Mouse (Mus musculus): ENCODE results near the gene 2010300C02Rik. TPM values are rescaled to one million over a fixed set of nuclear protein-coding genes. Genes with fewer than 3 reads are reported as not detected.

The 2010300C02Rik gene
- polyA plus RNA-seq, 1 experiment from 2014 or later: 3.9 TPM

DNA sequence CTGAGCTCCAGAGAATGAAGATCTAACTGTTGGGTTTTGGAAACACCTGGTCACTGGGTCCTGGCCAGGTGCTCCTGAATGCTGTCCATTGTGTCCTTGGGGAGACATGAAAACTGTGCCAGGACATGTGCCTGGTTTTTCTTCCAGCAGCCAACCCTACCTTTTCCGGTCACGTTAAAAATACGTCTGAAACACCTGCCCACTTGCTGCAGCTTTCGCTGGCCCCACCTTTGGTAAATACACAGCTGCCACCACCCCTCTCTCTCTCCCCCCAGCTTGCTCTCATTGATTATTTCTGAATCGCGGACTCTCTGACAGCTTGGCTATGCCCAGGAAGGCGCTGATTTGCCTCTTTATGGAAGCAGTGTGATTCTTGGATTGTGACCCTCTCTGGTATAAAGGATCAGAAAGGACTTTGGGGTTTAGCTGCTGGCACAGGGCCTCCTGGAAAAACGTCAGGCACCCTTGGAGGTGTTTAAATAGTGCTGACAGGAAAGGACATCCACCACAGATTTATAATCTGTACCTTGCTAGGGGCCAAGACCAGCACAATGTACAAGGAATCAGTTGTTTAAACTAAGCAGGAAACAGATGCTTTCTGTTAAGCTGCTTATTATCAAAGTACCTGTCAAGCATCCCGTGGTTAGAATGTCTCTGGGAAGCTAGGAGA is 136.0 kb downstream of the 2010300C02Rik start:
- H3K27me3 ChIP-seq: no peaks in the 10 kb centered on the region
- no peak overlapping the region for H3K4me3 ChIP-seq
- H3K4me1 ChIP-seq: peaks cover 10% of the 10 kb centered on the region; the same call in 1 of the 2 replicates
- H3K27ac ChIP-seq: 0 out of 2 replicates have a peak overlapping the region, but pooled peaks have one; percentile 27
- H3K9ac ChIP-seq: no peak overlapping the region
- H3K4me2 ChIP-seq: no peak overlapping the region
- no peaks in the 10 kb centered on the region for H3K36me3 ChIP-seq
- WGBS: 43% methylated on average over 9 of the region's 9 CpGs
- 0 out of 2 replicates have a peak, but pooled peaks have one; percentile 10 for ATAC-seq (ENCODE audit: insufficient number of reproducible peaks, low FRiP score, low TSS enrichment, low read depth)
- no peaks in the 10 kb centered on the region for H3K9me3 ChIP-seq

DNA sequence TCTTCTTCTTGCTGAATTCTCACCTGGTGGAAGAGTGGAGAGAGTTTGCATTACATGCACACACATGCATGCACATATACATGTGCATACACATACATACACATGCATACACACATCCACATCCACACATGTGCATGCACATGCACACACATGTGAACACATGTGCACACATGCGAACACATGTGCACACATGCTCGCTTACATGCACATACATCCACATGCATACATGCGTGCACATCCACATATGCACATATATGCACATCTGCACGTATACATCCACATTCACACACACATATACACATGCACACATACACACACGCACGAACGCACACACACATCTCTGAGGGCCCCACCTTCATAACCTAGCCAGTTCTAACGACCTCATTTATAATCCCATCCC is 136.7 kb downstream of the 2010300C02Rik start:
- no peak overlapping the region for H3K27ac ChIP-seq
- H3K36me3 ChIP-seq: no peaks in the 10 kb centered on the region
- ATAC-seq (ENCODE audit: insufficient number of reproducible peaks, low FRiP score, low TSS enrichment, low read depth): no peak
- no peak overlapping the region for H3K4me2 ChIP-seq
- no peaks in the 10 kb centered on the region for H3K27me3 ChIP-seq
- H3K4me3 ChIP-seq: no peak overlapping the region
- H3K4me1 ChIP-seq: peaks cover 10% of the 10 kb centered on the region; the same call in 1 of the 2 replicates
- H3K9me3 ChIP-seq: no peaks in the 10 kb centered on the region
- H3K9ac ChIP-seq: no peak overlapping the region
- 83% methylated on average over 8 of the region's 8 CpGs for WGBS

DNA sequence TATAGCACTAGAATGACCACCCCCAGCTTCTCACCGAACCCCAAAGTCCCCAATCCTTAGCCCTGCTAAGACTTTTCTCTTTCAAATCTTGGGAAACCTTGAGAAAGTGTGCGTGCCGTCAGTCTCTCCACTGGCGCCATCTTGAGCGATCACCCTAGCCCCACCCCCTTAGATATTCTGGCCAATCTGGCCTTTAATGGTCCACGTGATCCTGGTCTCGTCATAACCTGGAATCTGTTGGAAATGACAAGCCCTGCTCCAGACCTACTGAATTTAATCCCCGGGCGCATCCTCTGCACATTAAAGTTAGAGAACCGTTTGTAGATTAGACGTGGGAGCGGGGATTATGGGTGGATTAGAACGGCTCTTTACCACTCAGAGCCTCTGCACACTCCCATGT is 140.2 kb downstream of the 2010300C02Rik start:
- H3K36me3 ChIP-seq: no peaks in the 10 kb centered on the region
- no peak overlapping the region for H3K4me3 ChIP-seq
- no peak for ATAC-seq (ENCODE audit: insufficient number of reproducible peaks, low FRiP score, low TSS enrichment, low read depth)
- no peaks in the 10 kb centered on the region for H3K27me3 ChIP-seq
- H3K9ac ChIP-seq: no peak overlapping the region
- H3K4me1 ChIP-seq: peaks cover 7% of the 10 kb centered on the region; the same call in 1 of the 2 replicates
- no peak overlapping the region for H3K27ac ChIP-seq
- no peak overlapping the region for H3K4me2 ChIP-seq
- WGBS: 92% methylated on average over 13 of the region's 13 CpGs
- no peaks in the 10 kb centered on the region for H3K9me3 ChIP-seq

DNA sequence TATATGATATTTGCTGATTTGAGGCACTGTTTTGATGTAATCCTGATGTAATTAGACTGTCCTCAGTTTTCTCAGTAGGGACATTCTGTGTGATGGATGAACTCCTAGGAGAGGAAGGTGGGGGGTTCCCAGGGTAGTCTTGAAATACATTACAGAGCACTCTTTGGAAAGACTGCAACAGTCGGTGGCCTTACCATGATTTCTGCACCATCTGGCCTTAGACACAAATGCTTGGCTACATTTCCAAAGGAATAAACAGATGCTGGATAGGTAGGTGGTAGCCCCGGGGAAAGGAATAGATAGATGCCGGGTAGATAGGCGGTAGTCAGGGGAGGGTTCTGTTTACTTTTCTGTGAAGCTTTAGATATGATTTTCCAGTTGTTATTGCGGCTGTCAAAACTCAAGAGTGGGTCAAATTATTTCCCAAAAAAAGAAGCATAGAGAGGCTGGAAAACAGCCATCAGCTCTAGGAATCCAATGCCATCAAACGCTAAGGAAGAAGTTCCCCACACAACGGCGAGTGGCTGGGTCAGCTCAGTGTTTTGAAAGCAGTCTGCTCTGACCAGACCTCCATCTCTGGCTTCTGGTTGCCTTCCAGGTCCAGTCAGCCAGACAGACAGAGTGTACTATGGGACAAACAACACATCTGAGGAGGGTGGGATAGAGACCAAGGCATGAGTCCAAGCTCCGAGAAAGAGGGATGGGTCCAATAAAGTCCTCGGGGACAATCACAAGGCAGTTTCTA is 147.2 kb downstream of the 2010300C02Rik start:
- Histone ChIP-seq H3K9ac (no peak overlapping the region), H3K4me1 (no peaks in the 10 kb centered on the region), H3K27ac (no peak overlapping the region), H3K27me3 (no peaks in the 10 kb centered on the region), H3K4me3 (no peak overlapping the region), H3K4me2 (no peak overlapping the region), H3K36me3 (no peaks in the 10 kb centered on the region), H3K9me3 (no peaks in the 10 kb centered on the region)
- ATAC-seq (ENCODE audit: insufficient number of reproducible peaks, low FRiP score, low TSS enrichment, low read depth): no peak
- WGBS: 73% methylated on average over 10 of the region's 10 CpGs

DNA sequence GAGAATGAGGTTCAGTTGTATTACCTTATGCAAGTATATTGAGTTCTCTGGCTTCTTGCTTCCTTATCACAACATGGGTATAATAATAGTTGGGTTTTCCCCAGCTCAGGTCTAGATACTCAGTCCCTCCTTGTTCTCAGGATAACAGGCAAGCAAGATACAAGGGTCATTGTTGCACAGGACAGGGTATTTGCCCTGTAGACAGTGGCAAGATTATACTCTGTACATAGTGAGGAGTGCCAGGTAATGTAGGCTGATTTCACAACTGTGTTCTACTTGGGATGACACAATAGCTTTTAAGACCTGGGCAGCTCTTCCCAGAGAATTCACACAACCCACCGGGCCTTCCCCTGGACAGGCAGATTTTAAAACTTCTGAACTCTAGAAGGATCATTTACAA is 151.5 kb downstream of the 2010300C02Rik start:
- H3K4me3 ChIP-seq: no peak overlapping the region
- no peaks in the 10 kb centered on the region for H3K9me3 ChIP-seq
- no peak overlapping the region for H3K4me2 ChIP-seq
- WGBS: 85% methylated on average over 1 of the region's 1 CpGs
- H3K27ac ChIP-seq: no peak overlapping the region
- H3K27me3 ChIP-seq: no peaks in the 10 kb centered on the region
- no peak for ATAC-seq (ENCODE audit: insufficient number of reproducible peaks, low FRiP score, low TSS enrichment, low read depth)
- no peaks in the 10 kb centered on the region for H3K4me1 ChIP-seq
- no peaks in the 10 kb centered on the region for H3K36me3 ChIP-seq
- H3K9ac ChIP-seq: no peak overlapping the region

DNA sequence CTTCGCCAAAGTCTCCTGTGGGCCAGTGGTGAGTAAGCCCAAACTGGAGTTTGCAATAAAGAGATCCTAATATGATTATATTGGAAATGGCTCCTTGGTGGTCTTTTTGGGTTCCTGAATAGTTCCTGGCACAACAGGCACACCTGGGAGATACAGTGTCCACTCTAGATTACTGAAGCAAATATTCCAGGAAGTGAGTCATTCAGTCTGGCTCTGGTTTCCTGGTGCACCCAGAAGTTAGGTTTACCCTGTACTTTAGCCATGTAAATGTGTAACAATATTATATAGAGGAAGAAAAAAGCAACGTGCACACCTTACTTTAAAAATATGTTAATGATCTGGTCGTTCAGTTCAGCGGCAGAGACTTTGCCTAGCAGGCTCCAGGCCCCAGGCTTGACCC is 153.1 kb downstream of the 2010300C02Rik start:
- no peak overlapping the region for H3K27ac ChIP-seq
- no peaks in the 10 kb centered on the region for H3K27me3 ChIP-seq
- H3K9ac ChIP-seq: no peak overlapping the region
- no peak overlapping the region for H3K4me2 ChIP-seq
- H3K4me1 ChIP-seq: no peaks in the 10 kb centered on the region
- H3K4me3 ChIP-seq: no peak overlapping the region
- no peaks in the 10 kb centered on the region for H3K9me3 ChIP-seq
- H3K36me3 ChIP-seq: no peaks in the 10 kb centered on the region
- 66% methylated on average over 4 of the region's 4 CpGs for WGBS
- no peak for ATAC-seq (ENCODE audit: insufficient number of reproducible peaks, low FRiP score, low TSS enrichment, low read depth)

DNA sequence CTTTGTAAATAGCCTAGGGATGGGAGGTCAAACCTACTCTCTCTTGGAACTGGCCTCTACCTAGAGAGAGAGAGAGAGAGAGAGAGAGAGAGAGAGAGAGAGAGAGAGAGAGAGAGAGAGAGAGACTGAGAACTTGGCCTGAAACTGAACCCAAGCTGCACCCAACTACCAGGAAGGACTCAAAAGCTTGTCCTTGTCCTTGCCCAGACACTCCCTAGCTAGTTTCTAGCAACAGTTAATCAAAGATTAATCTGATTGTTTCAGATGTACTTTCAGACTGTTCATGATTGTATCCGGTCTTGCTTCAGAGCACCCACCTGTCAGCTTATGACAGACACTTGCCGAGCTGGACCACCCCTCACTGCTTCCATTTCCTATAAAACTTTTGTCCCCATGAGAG is 153.5 kb downstream of the 2010300C02Rik start:
- WGBS: 68% methylated on average over 2 of the region's 2 CpGs
- no peaks in the 10 kb centered on the region for H3K27me3 ChIP-seq

DNA sequence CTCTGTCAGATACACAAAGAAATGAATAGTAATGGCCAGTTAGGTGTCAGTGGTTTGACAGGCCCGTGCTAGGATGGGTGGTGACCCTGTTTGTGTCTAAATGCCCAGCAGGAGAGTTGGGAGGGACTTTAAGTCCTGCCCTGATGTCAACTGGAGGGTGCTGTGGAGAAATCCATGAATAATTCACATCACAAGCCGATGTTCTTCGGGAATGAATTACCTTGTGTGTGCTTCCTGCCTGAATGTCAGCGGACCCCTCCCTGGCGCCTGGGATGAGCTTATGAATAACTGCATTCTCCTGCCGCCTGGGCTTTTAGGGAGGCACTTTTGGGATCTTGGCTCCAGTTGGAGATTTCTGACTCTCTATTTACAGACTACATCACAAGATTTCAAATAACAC is 154.5 kb downstream of the 2010300C02Rik start:
- H3K27ac ChIP-seq: no peak overlapping the region
- H3K4me1 ChIP-seq: no peaks in the 10 kb centered on the region
- no peaks in the 10 kb centered on the region for H3K9me3 ChIP-seq
- WGBS: 50% methylated on average over 6 of the region's 6 CpGs
- no peaks in the 10 kb centered on the region for H3K27me3 ChIP-seq
- no peak for ATAC-seq (ENCODE audit: insufficient number of reproducible peaks, low FRiP score, low TSS enrichment, low read depth)
- no peaks in the 10 kb centered on the region for H3K36me3 ChIP-seq
- H3K9ac ChIP-seq: no peak overlapping the region
- no peak overlapping the region for H3K4me2 ChIP-seq
- no peak overlapping the region for H3K4me3 ChIP-seq

More for the DNA sequence above, 153.5 kb downstream of the 2010300C02Rik start:
- Histone ChIP-seq H3K27ac (no peak overlapping the region), H3K9ac (no peak overlapping the region), H3K4me3 (no peak overlapping the region), H3K4me1 (no peaks in the 10 kb centered on the region), H3K36me3 (no peaks in the 10 kb centered on the region), H3K9me3 (no peaks in the 10 kb centered on the region), H3K4me2 (no peak overlapping the region)
- ATAC-seq (ENCODE audit: insufficient number of reproducible peaks, low FRiP score, low TSS enrichment, low read depth): no peak

DNA sequence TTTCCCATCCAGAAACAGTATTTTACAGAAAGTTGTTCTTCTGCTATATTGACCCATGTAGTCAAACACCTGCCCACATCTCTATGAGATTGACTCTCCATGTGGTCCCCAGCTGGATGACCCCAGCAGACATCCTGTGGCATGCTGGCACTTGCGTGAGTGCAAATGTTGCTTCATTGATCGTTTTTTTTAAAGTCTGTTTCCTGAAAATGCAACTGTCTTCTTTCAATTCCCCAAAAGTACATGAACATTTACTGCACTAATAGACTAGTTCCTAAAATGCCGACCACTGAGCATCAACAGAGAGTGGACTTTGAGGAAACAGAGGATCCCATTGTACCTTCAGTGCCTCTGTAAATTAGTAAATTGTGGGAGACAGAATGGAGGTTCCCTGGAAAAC is 157.9 kb downstream of the 2010300C02Rik start:
- Histone ChIP-seq H3K4me1 (no peaks in the 10 kb centered on the region), H3K4me2 (no peak overlapping the region), H3K36me3 (no peaks in the 10 kb centered on the region), H3K9me3 (no peaks in the 10 kb centered on the region), H3K27ac (no peak overlapping the region), H3K27me3 (no peaks in the 10 kb centered on the region), H3K9ac (no peak overlapping the region), H3K4me3 (no peak overlapping the region)
- WGBS: 80% methylated on average over 3 of the region's 3 CpGs
- ATAC-seq (ENCODE audit: insufficient number of reproducible peaks, low FRiP score, low TSS enrichment, low read depth): no peak

Other genes with a start within 250 kb of the 2010300C02Rik start
- gene Mgat4a, start 179.1 kb downstream of the 2010300C02Rik start, polyA plus RNA-seq (2015; fragmentation: Nextera tagmentation; extraction: Ambion mirVana): 6.8 and 8.8 TPM in 2 replicates
- gene Tsga10, start 146.3 kb upstream of the 2010300C02Rik start, polyA plus RNA-seq (2015; fragmentation: Nextera tagmentation; extraction: Ambion mirVana): 5.7 and 5.8 TPM in 2 replicates
- gene Lipt1, start 151.7 kb upstream of the 2010300C02Rik start, polyA plus RNA-seq (2015; fragmentation: Nextera tagmentation; extraction: Ambion mirVana): 7.3 and 7.7 TPM in 2 replicates
- gene Mitd1, start 170.3 kb upstream of the 2010300C02Rik start, polyA plus RNA-seq (2015; fragmentation: Nextera tagmentation; extraction: Ambion mirVana): 25.0 and 27.8 TPM in 2 replicates
- 210 and 215 TPM in 2 replicates for gene Mrpl30, start 170.4 kb upstream of the 2010300C02Rik start, polyA plus RNA-seq (2015; fragmentation: Nextera tagmentation; extraction: Ambion mirVana)
- not detected in 2 replicates for gene Lyg2, start 196.4 kb upstream of the 2010300C02Rik start, polyA plus RNA-seq (2015; fragmentation: Nextera tagmentation; extraction: Ambion mirVana)
- gene Lyg1, start 237.7 kb upstream of the 2010300C02Rik start, polyA plus RNA-seq (2015; fragmentation: Nextera tagmentation; extraction: Ambion mirVana): 0.22 TPM in 1 of 2 replicates, not detected in the other